Mouse (Mus musculus) forebrain, embryonic 14.5 days (tissue): Measurements from ENCODE around the gene Tmem253. TPM values are rescaled to one million over a fixed set of nuclear protein-coding genes. Genes with fewer than 3 reads are reported as not detected.
"Not testable (repeated sequence)": the region's sequence is repeated elsewhere in the genome, so short reads cannot be mapped to it uniquely, and the experiment has no call there.

ENCODE experiments used
- ATAC-seq: fragments of 200-750 bp; cut with Nextera tagmentation; 2 replicates; pipeline ENCODE4 v1.8.0; 2017; ENCODE audit warnings: mild to moderate bottlenecking, moderate library complexity
- DNase-seq: peaks from one replicate; pipeline ENCODE4 v3.0.0-alpha.2; 2015; ENCODE audit warnings: low spot score
- H3K27ac ChIP-seq: fragments of 300-500 bp; sonication (generic); 2 replicates; pipeline ENCODE4 v1.5.1; 2014; ENCODE audit warnings: low read depth, mild to moderate bottlenecking, control low read depth, low read length, moderate library complexity
- H3K27me3 ChIP-seq: fragments of 300-500 bp; sonication (generic); replicated peaks from 2 replicates; pipeline ENCODE4 v1.6.1; 2014; ENCODE audit warnings: low read length, control low read depth, mixed read lengths; ENCODE audit not compliant: control insufficient read depth, insufficient read depth
- H3K36me3 ChIP-seq: fragments of 300-500 bp; sonication (generic); 2 replicates; pipeline ENCODE4 v1.6.1; 2014; ENCODE audit warnings: low read length, control low read depth; ENCODE audit not compliant: control insufficient read depth, insufficient read depth
- H3K4me1 ChIP-seq: fragments of 300-500 bp; sonication (generic); 2 replicates; pipeline ENCODE4 v1.6.1; 2014; ENCODE audit warnings: antibody characterized with exemption, low read length, control low read depth; ENCODE audit not compliant: control insufficient read depth, insufficient read depth
- H3K4me2 ChIP-seq: fragments of 300-500 bp; sonication (generic); 2 replicates; pipeline ENCODE4 v1.6.1; 2014; ENCODE audit warnings: mild to moderate bottlenecking, control low read depth, low read length
- H3K4me3 ChIP-seq: fragments of 300-500 bp; sonication (generic); 2 replicates; pipeline ENCODE4 v1.5.1; 2014; ENCODE audit warnings: low read depth, low read length, control low read depth
- H3K9ac ChIP-seq: fragments of 300-500 bp; sonication (generic); 2 replicates; pipeline ENCODE4 v1.6.1; 2014; ENCODE audit warnings: mild to moderate bottlenecking, low read length, control low read depth, moderate library complexity
- H3K9me3 ChIP-seq: fragments of 300-500 bp; sonication (generic); replicated peaks from 2 replicates; pipeline ENCODE4 v1.6.1; 2016; ENCODE audit warnings: low read length, control low read depth, mixed read lengths; ENCODE audit not compliant: control insufficient read depth
- WGBS: fragments of 180-500 bp; shearing (Covaris S2); extraction: QIAGEN DNeasy Blood & Tissue Kit; methylation state at CpG from one replicate; pipeline ENCODE4 v1.1.7; 2014; 5-methylcytosine and 5-hydroxymethylcytosine counted together
- polyA plus RNA-seq: library from polyadenylated mRNA; unstranded; fragments of >200 nt; fragmentation: Nextera tagmentation; extraction: Ambion mirVana; gene quantifications from 2 replicates; pipeline ENCODE4 v1.2.1, GENCODE M21; 2014

Tmem253 gene
- polyA plus RNA-seq, 1 experiment from 2014 or later, result 0.46 TPM

GRCm38 (mm10) chr14:52021568-52022212 lies 6.2 kb downstream of the Tmem253 start:
- ATAC-seq, result no peak
- no peak overlapping the region for H3K4me3 ChIP-seq
- no peaks in the 10 kb centered on the region for H3K36me3 ChIP-seq
- H3K27me3 ChIP-seq, result no peaks in the 10 kb centered on the region
- peaks cover 23% of the 10 kb centered on the region for H3K4me1 ChIP-seq
- no peak overlapping the region for H3K4me2 ChIP-seq
- no peak overlapping the region for H3K9ac ChIP-seq
- 88% methylated on average over 8 of the region's 8 CpGs for WGBS
- no peak for DNase-seq
- no peak overlapping the region for H3K27ac ChIP-seq
- H3K9me3 ChIP-seq, result no peaks in the 10 kb centered on the region

- Histone ChIP-seq H3K9ac (no peak overlapping the region), H3K4me1 (peaks cover 21% of the 10 kb centered on the region), H3K4me3 (no peak overlapping the region), H3K4me2 (no peak overlapping the region), H3K9me3 (no peaks in the 10 kb centered on the region), H3K27ac (no peak overlapping the region), H3K36me3 (no peaks in the 10 kb centered on the region), H3K27me3 (no peaks in the 10 kb centered on the region)
- DNase-seq (no peak), ATAC-seq (no peak)
- 66% methylated on average over 3 of the region's 3 CpGs for WGBS
Observed at GRCm38 (mm10) chr14:52022244-52022708, 6.8 kb downstream of the Tmem253 start.

GRCm38 (mm10) chr14:52022709-52023459 lies 7.4 kb downstream of the Tmem253 start:
- H3K27me3 ChIP-seq, result no peaks in the 10 kb centered on the region
- peak overlapping the region; percentile 45; the same call in 1 of the 2 replicates for H3K9ac ChIP-seq
- H3K4me2 ChIP-seq, result peak overlapping the region; percentile 24
- 2% methylated on average over 23 of the region's 23 CpGs for WGBS
- H3K4me1 ChIP-seq, result peaks cover 21% of the 10 kb centered on the region
- H3K4me3 ChIP-seq, result no peak overlapping the region
- no peaks in the 10 kb centered on the region for H3K36me3 ChIP-seq
- DNase-seq (peak; percentile 91), ATAC-seq (no peak; the same call in 1 of the 2 replicates)
- H3K9me3 ChIP-seq, result no peaks in the 10 kb centered on the region
- peak overlapping the region; percentile 65 for H3K27ac ChIP-seq

- Histone ChIP-seq H3K27me3 (no peaks in the 10 kb centered on the region), H3K4me3 (no peak overlapping the region), H3K4me1 (peaks cover 15% of the 10 kb centered on the region), H3K9ac (no peak overlapping the region), H3K27ac (no peak overlapping the region), H3K4me2 (no peak overlapping the region), H3K9me3 (no peaks in the 10 kb centered on the region), H3K36me3 (no peaks in the 10 kb centered on the region)
- ATAC-seq, result no peak
- WGBS, result 89% methylated on average over 2 of the region's 2 CpGs
- DNase-seq, result no peak
Observed at GRCm38 (mm10) chr14:52024133-52024532, 8.7 kb downstream of the Tmem253 start.

- no peak overlapping the region for H3K4me3 ChIP-seq
- no peaks in the 10 kb centered on the region for H3K36me3 ChIP-seq
- no peak for ATAC-seq
- peak; percentile 57 for DNase-seq
- WGBS, result 78% methylated on average over 4 of the region's 4 CpGs
- no peaks in the 10 kb centered on the region for H3K27me3 ChIP-seq
- H3K4me2 ChIP-seq, result no peak overlapping the region
- no peak overlapping the region for H3K9ac ChIP-seq
- no peak overlapping the region for H3K27ac ChIP-seq
- H3K4me1 ChIP-seq, result peaks cover 7% of the 10 kb centered on the region
- no peaks in the 10 kb centered on the region for H3K9me3 ChIP-seq
Observed at GRCm38 (mm10) chr14:52026342-52026741, 10.9 kb downstream of the Tmem253 start.

GRCm38 (mm10) chr14:52035926-52036325 lies 20.5 kb downstream of the Tmem253 start:
- no peaks in the 10 kb centered on the region for H3K4me1 ChIP-seq

GRCm38 (mm10) chr14:52039332-52039731 lies 23.9 kb downstream of the Tmem253 start:
- Histone ChIP-seq H3K4me1 (no peaks in the 10 kb centered on the region), H3K36me3 (no peaks in the 10 kb centered on the region), H3K27me3 (no peaks in the 10 kb centered on the region), H3K4me3 (no peak overlapping the region), H3K9ac (no peak overlapping the region), H3K4me2 (no peak overlapping the region), H3K27ac (no peak overlapping the region), H3K9me3 (no peaks in the 10 kb centered on the region)
- no peak for DNase-seq
- 89% methylated on average over 5 of the region's 5 CpGs for whole genome bisulfite sequencing
- ATAC-seq, result no peak

More at GRCm38 (mm10) chr14:52035926-52036325, 20.5 kb downstream of the Tmem253 start:
- no peak overlapping the region for H3K4me3 ChIP-seq
- no peaks in the 10 kb centered on the region for H3K9me3 ChIP-seq
- WGBS, result 93% methylated on average over 6 of the region's 6 CpGs
- H3K27ac ChIP-seq, result no peak overlapping the region
- ATAC-seq (no peak), DNase-seq (no peak)
- no peak overlapping the region for H3K9ac ChIP-seq
- no peaks in the 10 kb centered on the region for H3K27me3 ChIP-seq
- no peaks in the 10 kb centered on the region for H3K36me3 ChIP-seq
- no peak overlapping the region for H3K4me2 ChIP-seq

GRCm38 (mm10) chr14:52042359-52042758 lies 26.9 kb downstream of the Tmem253 start, which contains the start of gene Olfr221:
Olfr221 (minus strand) TSS chr14:52042459.
- H3K27ac ChIP-seq, H3K36me3 ChIP-seq, H3K4me2 ChIP-seq, H3K9ac ChIP-seq, H3K4me3 ChIP-seq, H3K9me3 ChIP-seq, DNase-seq, ATAC-seq, H3K27me3 ChIP-seq: not testable (repeated sequence)
- WGBS, result 64% methylated on average over 3 of the region's 3 CpGs
- H3K4me1 ChIP-seq, result peaks cover 11% of the 10 kb centered on the region

GRCm38 (mm10) chr14:52043446-52043845 lies 28.0 kb downstream of the Tmem253 start:
- no peak for ATAC-seq
- 60% methylated on average over 6 of the region's 6 CpGs for WGBS
- no peaks in the 10 kb centered on the region for H3K9me3 ChIP-seq
- H3K4me1 ChIP-seq, result peaks cover 11% of the 10 kb centered on the region
- H3K9ac ChIP-seq, result no peak overlapping the region
- H3K4me3 ChIP-seq, result no peak overlapping the region
- no peak overlapping the region for H3K27ac ChIP-seq
- DNase-seq, result no peak
- no peaks in the 10 kb centered on the region for H3K27me3 ChIP-seq
- no peaks in the 10 kb centered on the region for H3K36me3 ChIP-seq
- no peak overlapping the region for H3K4me2 ChIP-seq
